Mouse (Mus musculus): Measurements from ENCODE around the gene Grn.
"Not testable (repeated sequence)": the region's sequence is repeated elsewhere in the genome, so short reads cannot be mapped to it uniquely, and the experiment has no call there.

Gene Grn

GRCm38 (mm10) chr11:102430121-102431017 is at the start of gene Grn:
TSS of gene Grn (plus strand) at chr11:102430315.
- peak; percentile 88 for DNase-seq

GRCm38 (mm10) chr11:102381341-102382100 is 48.6 kb upstream of the Grn start:
- DNase-seq: no peak

GRCm38 (mm10) chr11:102382794-102383193 is 47.3 kb upstream of the Grn start:
- DNase-seq: no peak

- DNase-seq: no peak
These were observed 46.6 kb upstream of the Grn start for GRCm38 (mm10) chr11:102383365-102384136.

- peak; percentile 36 for DNase-seq
These were observed 45.7 kb upstream of the Grn start for GRCm38 (mm10) chr11:102384418-102384817.

- no peak for DNase-seq
These were observed 45.0 kb upstream of the Grn start for GRCm38 (mm10) chr11:102385075-102385474.

GRCm38 (mm10) chr11:102386121-102386520 is 44.0 kb upstream of the Grn start:
- DNase-seq: no peak

- not testable (repeated sequence) for DNase-seq
These were observed 40.7 kb upstream of the Grn start for GRCm38 (mm10) chr11:102389436-102389835.

GRCm38 (mm10) chr11:102392441-102393237 is 37.5 kb upstream of the Grn start:
- DNase-seq: no peak

- DNase-seq: peak; percentile 96
These were observed 36.9 kb upstream of the Grn start, which contains the start of gene Rundc3a for GRCm38 (mm10) chr11:102393238-102393634. TSS of gene Rundc3a (plus strand) at chr11:102393403.

GRCm38 (mm10) chr11:102393719-102394420 is 36.2 kb upstream of the Grn start:
- DNase-seq: peak; percentile 40

- peak; percentile 14 for DNase-seq
These were observed 35.5 kb upstream of the Grn start for GRCm38 (mm10) chr11:102394421-102395124.

GRCm38 (mm10) chr11:102395250-102395649 is 34.9 kb upstream of the Grn start:
- peak; percentile 26 for DNase-seq

GRCm38 (mm10) chr11:102396263-102396662 is 33.9 kb upstream of the Grn start:
- DNase-seq: no peak

GRCm38 (mm10) chr11:102396671-102397141 is 33.4 kb upstream of the Grn start:
- peak; percentile 58 for DNase-seq

- DNase-seq: peak; percentile 5
These were observed 31.9 kb upstream of the Grn start for GRCm38 (mm10) chr11:102398007-102398825.

- DNase-seq: peak; percentile 5
These were observed 31.0 kb upstream of the Grn start for GRCm38 (mm10) chr11:102399107-102399506.

GRCm38 (mm10) chr11:102399610-102400072 is 30.5 kb upstream of the Grn start:
- peak; percentile 45 for DNase-seq

GRCm38 (mm10) chr11:102400513-102401084 is 29.5 kb upstream of the Grn start:
- peak; percentile 7 for DNase-seq
